Mouse (Mus musculus) C2C12 (cell line): ENCODE data around the gene Slc22a20.

Experiments used
- CEBPB ChIP-seq: IDR thresholded peaks from one replicate; pipeline ENCODE4 v1.6.1; 2011; ENCODE audit warnings: low read depth, mild to moderate bottlenecking, control low read depth, moderate library complexity
- CTCF ChIP-seq: IDR thresholded peaks from one replicate; pipeline ENCODE4 v1.5.1; 2011; ENCODE audit not compliant: control insufficient read depth, insufficient read depth, insufficient read length
- FOSL1 ChIP-seq: IDR thresholded peaks from one replicate; pipeline ENCODE4 v1.8.0; 2011; ENCODE audit warnings: mild to moderate bottlenecking, low read length; ENCODE audit not compliant: poor library complexity, insufficient read depth, severe bottlenecking
- MAX ChIP-seq: IDR thresholded peaks from one replicate; pipeline ENCODE4 v1.6.1; 2011; ENCODE audit warnings: mild to moderate bottlenecking, control low read depth
- MYOD1 ChIP-seq: IDR thresholded peaks from one replicate; pipeline ENCODE4 v1.6.1; 2011; ENCODE audit warnings: low read depth; ENCODE audit not compliant: control insufficient read depth, insufficient read length
- USF1 ChIP-seq: IDR thresholded peaks from one replicate; pipeline ENCODE4 v1.6.1; 2011; ENCODE audit warnings: low read depth, mild to moderate bottlenecking, control low read depth, moderate library complexity

- no peak for TF ChIP-seq FOSL1
- TF ChIP-seq CEBPB = no peak
- no peak for TF ChIP-seq CTCF
- no peak for TF ChIP-seq MAX
- no peak for TF ChIP-seq USF1
- TF ChIP-seq MYOD1 = no peak
Measured at GRCm38 (mm10) chr19:5955704-5956670, 30.0 kb downstream of the Slc22a20 start.
